Mouse (Mus musculus): ENCODE measurements around the gene Polr2b. TPM values are rescaled to one million over a fixed set of nuclear protein-coding genes. Genes with fewer than 3 reads are reported as not detected.
A peak's percentile ranks its signal among the peaks of the same experiment; 100 is the strongest.

Gene Polr2b
- 97.2 and 100 TPM in 2 replicates for polyA plus RNA-seq (2016; fragmentation: Nextera tagmentation; extraction: Ambion mirVana)

GRCm38 (mm10) chr5:77309924-77310772 lies at the start of gene Polr2b, which contains the start of gene Noa1:
Gene Polr2b (plus strand): TSS chr5:77310147.
Gene Noa1 (minus strand): TSS chr5:77310084.
- H3K36me3 ChIP-seq, result peaks cover 55% of the 10 kb centered on the region
- peak; percentile 99 for DNase-seq (ENCODE audit: low spot score)
- peak within 1 kb of the TSS; percentile 94 for H3K27ac ChIP-seq (replicated peaks)
- WGBS, result under 1% methylated on average over 85 of the region's 85 CpGs
- no peaks in the 10 kb centered on the region for H3K9me3 ChIP-seq (replicated peaks)
- no peaks in the 10 kb centered on the region for H3K27me3 ChIP-seq (ENCODE audit: low read depth, poor library complexity, severe bottlenecking)
- H3K4me1 ChIP-seq, result peaks cover 33% of the 10 kb centered on the region
- H3K4me3 ChIP-seq, result peak within 1 kb of the TSS; percentile 97

- Histone ChIP-seq H3K27ac (replicated peaks) (no peak overlapping the region), H3K4me1 (peaks cover 35% of the 10 kb centered on the region), H3K9me3 (replicated peaks) (no peaks in the 10 kb centered on the region), H3K27me3 (ENCODE audit: low read depth, poor library complexity, severe bottlenecking) (peaks cover 18% of the 10 kb centered on the region), H3K36me3 (no peaks in the 10 kb centered on the region), H3K4me3 (no peak overlapping the region)
- DNase-seq (ENCODE audit: low spot score), result no peak
- WGBS, result 87% methylated on average over 4 of the region's 4 CpGs
These were observed 48.8 kb upstream of the Polr2b start for GRCm38 (mm10) chr5:77261137-77261536.

GRCm38 (mm10) chr5:77262105-77262504 lies 47.8 kb upstream of the Polr2b start:
- Histone ChIP-seq H3K4me1 (peaks cover 37% of the 10 kb centered on the region), H3K9me3 (replicated peaks) (no peaks in the 10 kb centered on the region), H3K4me3 (no peak overlapping the region), H3K27ac (replicated peaks) (no peak overlapping the region), H3K27me3 (ENCODE audit: low read depth, poor library complexity, severe bottlenecking) (peaks cover 18% of the 10 kb centered on the region), H3K36me3 (no peaks in the 10 kb centered on the region)
- 41% methylated on average over 5 of the region's 5 CpGs for WGBS
- no peak for DNase-seq (ENCODE audit: low spot score)

- peaks cover 48% of the 10 kb centered on the region for H3K4me1 ChIP-seq
These were observed 44.8 kb upstream of the Polr2b start, which contains the start of gene Rest for GRCm38 (mm10) chr5:77265081-77265670. Gene Rest (plus strand): TSS chr5:77265491.

GRCm38 (mm10) chr5:77265671-77266065 lies 44.3 kb upstream of the Polr2b start:
- peaks cover 46% of the 10 kb centered on the region for H3K4me1 ChIP-seq
- peaks cover 18% of the 10 kb centered on the region for H3K27me3 ChIP-seq (ENCODE audit: low read depth, poor library complexity, severe bottlenecking)
- H3K9me3 ChIP-seq (replicated peaks), result peaks cover 2% of the 10 kb centered on the region; the same call in 1 of the 2 replicates
- peaks cover 29% of the 10 kb centered on the region for H3K36me3 ChIP-seq
- peak overlapping the region; percentile 95 for H3K27ac ChIP-seq (replicated peaks)
- no peak for DNase-seq (ENCODE audit: low spot score)
- 1% methylated on average over 42 of the region's 53 CpGs for WGBS
- H3K4me3 ChIP-seq, result peak overlapping the region; percentile 73

More at GRCm38 (mm10) chr5:77265081-77265670, 44.8 kb upstream of the Polr2b start, which contains the start of gene Rest:
- Histone ChIP-seq H3K27me3 (ENCODE audit: low read depth, poor library complexity, severe bottlenecking) (peaks cover 18% of the 10 kb centered on the region), H3K27ac (replicated peaks) (peak within 1 kb of the TSS; percentile 95), H3K4me3 (peak within 1 kb of the TSS; percentile 73), H3K36me3 (peaks cover 24% of the 10 kb centered on the region), H3K9me3 (replicated peaks) (peaks cover 2% of the 10 kb centered on the region; the same call in 1 of the 2 replicates)
- under 1% methylated on average over 71 of the region's 78 CpGs for WGBS
- peak; percentile 86 for DNase-seq (ENCODE audit: low spot score)

- Histone ChIP-seq H3K9me3 (replicated peaks) (peaks cover 2% of the 10 kb centered on the region; the same call in 1 of the 2 replicates), H3K27ac (replicated peaks) (peak overlapping the region; percentile 95), H3K36me3 (peaks cover 35% of the 10 kb centered on the region), H3K4me1 (peaks cover 44% of the 10 kb centered on the region), H3K27me3 (ENCODE audit: low read depth, poor library complexity, severe bottlenecking) (peaks cover 18% of the 10 kb centered on the region), H3K4me3 (peak overlapping the region; percentile 73)
- DNase-seq (ENCODE audit: low spot score), result peak; percentile 81
- WGBS, result under 1% methylated on average over 77 of the region's 87 CpGs
These were observed 43.7 kb upstream of the Polr2b start for GRCm38 (mm10) chr5:77266066-77266885.

GRCm38 (mm10) chr5:77266886-77267401 lies 43.0 kb upstream of the Polr2b start:
- peaks cover 18% of the 10 kb centered on the region for H3K27me3 ChIP-seq (ENCODE audit: low read depth, poor library complexity, severe bottlenecking)
- H3K36me3 ChIP-seq, result peaks cover 42% of the 10 kb centered on the region
- 2% methylated on average over 11 of the region's 11 CpGs for WGBS
- H3K9me3 ChIP-seq (replicated peaks), result peaks cover 2% of the 10 kb centered on the region; the same call in 1 of the 2 replicates
- H3K4me1 ChIP-seq, result peaks cover 37% of the 10 kb centered on the region
- peak overlapping the region; percentile 73 for H3K4me3 ChIP-seq
- peak overlapping the region; percentile 95 for H3K27ac ChIP-seq (replicated peaks)
- peak; percentile 31 for DNase-seq (ENCODE audit: low spot score)

GRCm38 (mm10) chr5:77267441-77267840 lies 42.5 kb upstream of the Polr2b start:
- Histone ChIP-seq H3K27ac (replicated peaks) (0 out of 2 replicates have a peak overlapping the region, but pooled peaks have one; percentile 95), H3K27me3 (ENCODE audit: low read depth, poor library complexity, severe bottlenecking) (peaks cover 18% of the 10 kb centered on the region), H3K36me3 (peaks cover 47% of the 10 kb centered on the region), H3K9me3 (replicated peaks) (peaks cover 2% of the 10 kb centered on the region; the same call in 1 of the 2 replicates), H3K4me3 (peak overlapping the region; percentile 73), H3K4me1 (peaks cover 32% of the 10 kb centered on the region)
- WGBS, result 66% methylated on average over 4 of the region's 4 CpGs
- DNase-seq (ENCODE audit: low spot score), result no peak

- DNase-seq (ENCODE audit: low spot score), result no peak
- WGBS, result 96% methylated on average over 30 of the region's 30 CpGs
- no peak overlapping the region for H3K27ac ChIP-seq (replicated peaks)
- peaks cover 53% of the 10 kb centered on the region for H3K36me3 ChIP-seq
- peaks cover 2% of the 10 kb centered on the region; the same call in 1 of the 2 replicates for H3K9me3 ChIP-seq (replicated peaks)
- H3K4me1 ChIP-seq, result peaks cover 26% of the 10 kb centered on the region
- peaks cover 12% of the 10 kb centered on the region for H3K27me3 ChIP-seq (ENCODE audit: low read depth, poor library complexity, severe bottlenecking)
- 0 out of 2 replicates have a peak overlapping the region, but pooled peaks have one; percentile 2 for H3K4me3 ChIP-seq
These were observed 41.9 kb upstream of the Polr2b start for GRCm38 (mm10) chr5:77267957-77268624.

GRCm38 (mm10) chr5:77269399-77269798 lies 40.5 kb upstream of the Polr2b start:
- 74% methylated on average over 8 of the region's 8 CpGs for WGBS
- Histone ChIP-seq H3K9me3 (replicated peaks) (peaks cover 2% of the 10 kb centered on the region; the same call in 1 of the 2 replicates), H3K4me3 (no peak overlapping the region), H3K27me3 (ENCODE audit: low read depth, poor library complexity, severe bottlenecking) (no peaks in the 10 kb centered on the region; the same call in 1 of the 2 replicates), H3K4me1 (peaks cover 26% of the 10 kb centered on the region), H3K36me3 (peaks cover 66% of the 10 kb centered on the region), H3K27ac (replicated peaks) (no peak overlapping the region)
- no peak for DNase-seq (ENCODE audit: low spot score)

GRCm38 (mm10) chr5:77273151-77273550 lies 36.8 kb upstream of the Polr2b start:
- 85% methylated on average over 7 of the region's 7 CpGs for WGBS
- Histone ChIP-seq H3K4me1 (peaks cover 8% of the 10 kb centered on the region; the same call in 1 of the 2 replicates), H3K4me3 (no peak overlapping the region), H3K9me3 (replicated peaks) (peaks cover 2% of the 10 kb centered on the region; the same call in 1 of the 2 replicates), H3K27ac (replicated peaks) (no peak overlapping the region), H3K27me3 (ENCODE audit: low read depth, poor library complexity, severe bottlenecking) (no peaks in the 10 kb centered on the region), H3K36me3 (peaks cover 99% of the 10 kb centered on the region)
- DNase-seq (ENCODE audit: low spot score), result no peak
